Mouse (Mus musculus) forebrain, embryonic 16.5 days (tissue): ENCODE measurements around the gene Rasip1. TPM values are rescaled to one million over a fixed set of nuclear protein-coding genes. Genes with fewer than 3 reads are reported as not detected.

Experiments used
- ATAC-seq: fragments of 200-750 bp; cut with Nextera tagmentation; 2 replicates; pipeline ENCODE4 v1.8.0; 2017; ENCODE audit warnings: mild to moderate bottlenecking, moderate library complexity
- H3K27ac ChIP-seq: fragments of 300-500 bp; sonication (generic); 2 replicates; pipeline ENCODE4 v1.5.1; 2014; ENCODE audit warnings: low read length, control low read depth
- H3K27me3 ChIP-seq: fragments of 300-500 bp; sonication (generic); replicated peaks from 2 replicates; pipeline ENCODE4 v1.6.1; 2014; ENCODE audit warnings: low read length; ENCODE audit not compliant: control insufficient read depth, insufficient read depth
- H3K36me3 ChIP-seq: fragments of 300-500 bp; sonication (generic); 2 replicates; pipeline ENCODE4 v1.6.1; 2014; ENCODE audit not compliant: control insufficient read depth, insufficient read depth
- H3K4me1 ChIP-seq: fragments of 300-500 bp; sonication (generic); replicated peaks from 2 replicates; pipeline ENCODE4 v1.6.1; 2014; ENCODE audit warnings: low read length; ENCODE audit not compliant: control insufficient read depth, insufficient read depth
- H3K4me2 ChIP-seq: fragments of 300-500 bp; sonication (generic); 2 replicates; pipeline ENCODE4 v1.6.1; 2014; ENCODE audit warnings: mild to moderate bottlenecking, low read length, control low read depth
- H3K4me3 ChIP-seq: fragments of 300-500 bp; sonication (generic); replicated peaks from 2 replicates; pipeline ENCODE4 v1.5.1; 2014; ENCODE audit warnings: mild to moderate bottlenecking, low read length, control low read depth
- H3K9ac ChIP-seq: fragments of 300-500 bp; sonication (generic); replicated peaks from 2 replicates; pipeline ENCODE4 v1.6.1; 2014; ENCODE audit warnings: low read depth, low read length, control low read depth
- H3K9me3 ChIP-seq: fragments of 300-500 bp; sonication (generic); 2 replicates; pipeline ENCODE4 v1.6.1; 2016; ENCODE audit warnings: low read length; ENCODE audit not compliant: control insufficient read depth
- WGBS: fragments of 180-500 bp; shearing (Covaris S2); extraction: QIAGEN DNeasy Blood & Tissue Kit; methylation state at CpG from one replicate; pipeline ENCODE4 v1.1.7; 2014; 5-methylcytosine and 5-hydroxymethylcytosine counted together
- polyA plus RNA-seq: library from polyadenylated mRNA; unstranded; fragments of >200 nt; fragmentation: Nextera tagmentation; extraction: Ambion mirVana; gene quantifications from 2 replicates; pipeline ENCODE4 v1.2.1, GENCODE M21; 2015

Rasip1 gene
- 13.5 and 15.1 TPM in 2 replicates for polyA plus RNA-seq

DNA sequence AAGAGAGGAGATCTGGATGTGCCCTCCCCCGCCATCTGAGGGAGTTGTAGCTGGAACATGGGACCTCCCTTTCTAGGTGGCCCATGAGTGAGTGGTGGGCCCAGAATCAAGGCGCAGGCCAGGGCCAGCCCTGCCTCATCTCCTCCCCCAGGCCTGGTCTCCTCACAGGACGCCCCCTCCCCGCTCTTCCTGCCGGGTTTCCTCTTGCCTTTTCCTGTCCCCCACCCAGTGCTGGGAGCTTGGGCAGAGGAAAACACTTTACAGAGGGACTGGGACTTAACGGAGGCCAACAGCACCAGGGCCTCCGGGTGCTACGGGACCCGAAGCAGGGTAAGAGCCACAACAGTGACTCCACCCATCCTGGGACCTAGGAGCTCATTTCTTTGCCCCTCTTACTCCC is at the start of gene Rasip1:
Gene Rasip1 (plus strand): TSS at position 228 of the 400 bp plus-strand sequence.
- peak within 1 kb of the TSS; percentile 61 for H3K4me3 ChIP-seq
- no peaks in the 10 kb centered on the region for H3K9me3 ChIP-seq
- peak within 1 kb of the TSS; percentile 85 for H3K27ac ChIP-seq
- 93% methylated on average over 9 of the region's 9 CpGs for WGBS
- no peaks in the 10 kb centered on the region for H3K36me3 ChIP-seq
- H3K9ac ChIP-seq: peak within 1 kb of the TSS; percentile 84
- no peak for ATAC-seq
- peaks cover 9% of the 10 kb centered on the region; the same call in 1 of the 2 replicates for H3K4me1 ChIP-seq
- no peaks in the 10 kb centered on the region; the same call in 1 of the 2 replicates for H3K27me3 ChIP-seq
- H3K4me2 ChIP-seq: peak within 1 kb of the TSS; percentile 91

- Histone ChIP-seq H3K27me3 (no peaks in the 10 kb centered on the region), H3K4me1 (peaks cover 9% of the 10 kb centered on the region), H3K27ac (no peak overlapping the region), H3K9me3 (no peaks in the 10 kb centered on the region), H3K36me3 (no peaks in the 10 kb centered on the region; the same call in 1 of the 2 replicates), H3K4me2 (no peak overlapping the region), H3K9ac (no peak overlapping the region), H3K4me3 (no peak overlapping the region)
- no peak for ATAC-seq
- 88% methylated on average over 6 of the region's 6 CpGs for WGBS
Observed at GRCm38 (mm10) chr7:45585923-45586322, 41.4 kb upstream of the Rasip1 start.

- H3K9me3 ChIP-seq: no peaks in the 10 kb centered on the region
- H3K27me3 ChIP-seq: no peaks in the 10 kb centered on the region
- 91% methylated on average over 23 of the region's 23 CpGs for WGBS
- no peak overlapping the region for H3K27ac ChIP-seq
- ATAC-seq: no peak
- no peak overlapping the region for H3K4me3 ChIP-seq
- no peaks in the 10 kb centered on the region; the same call in 1 of the 2 replicates for H3K36me3 ChIP-seq
- H3K9ac ChIP-seq: no peak overlapping the region
- H3K4me1 ChIP-seq: peaks cover 9% of the 10 kb centered on the region
- no peak overlapping the region for H3K4me2 ChIP-seq
Observed at GRCm38 (mm10) chr7:45587631-45588592, 39.4 kb upstream of the Rasip1 start.

- Histone ChIP-seq H3K36me3 (no peaks in the 10 kb centered on the region; the same call in 1 of the 2 replicates), H3K27ac (peak overlapping the region; percentile 42), H3K4me2 (peak overlapping the region; percentile 55), H3K27me3 (no peaks in the 10 kb centered on the region), H3K9ac (peak overlapping the region; percentile 63), H3K4me1 (peaks cover 9% of the 10 kb centered on the region), H3K4me3 (peak overlapping the region; percentile 38), H3K9me3 (no peaks in the 10 kb centered on the region)
- ATAC-seq: peak; percentile 100
- 3% methylated on average over 19 of the region's 19 CpGs for WGBS
Observed at GRCm38 (mm10) chr7:45589173-45589572, 38.1 kb upstream of the Rasip1 start.

- no peaks in the 10 kb centered on the region; the same call in 1 of the 2 replicates for H3K36me3 ChIP-seq
- H3K4me1 ChIP-seq: peaks cover 9% of the 10 kb centered on the region
- H3K9ac ChIP-seq: no peak overlapping the region
- no peaks in the 10 kb centered on the region for H3K9me3 ChIP-seq
- no peak for ATAC-seq
- no peaks in the 10 kb centered on the region for H3K27me3 ChIP-seq
- 95% methylated on average over 5 of the region's 5 CpGs for WGBS
- peak overlapping the region; percentile 55 for H3K4me2 ChIP-seq
- H3K27ac ChIP-seq: no peak overlapping the region
- H3K4me3 ChIP-seq: no peak overlapping the region
Observed at GRCm38 (mm10) chr7:45589898-45590297, 37.4 kb upstream of the Rasip1 start.

- Histone ChIP-seq H3K4me3 (no peak overlapping the region), H3K4me2 (no peak overlapping the region), H3K9ac (no peak overlapping the region), H3K9me3 (no peaks in the 10 kb centered on the region), H3K36me3 (no peaks in the 10 kb centered on the region; the same call in 1 of the 2 replicates), H3K4me1 (peaks cover 9% of the 10 kb centered on the region), H3K27ac (no peak overlapping the region), H3K27me3 (no peaks in the 10 kb centered on the region)
- ATAC-seq: no peak
- WGBS: 64% methylated on average over 3 of the region's 3 CpGs
Observed at GRCm38 (mm10) chr7:45590874-45591273, 36.4 kb upstream of the Rasip1 start.

GRCm38 (mm10) chr7:45591880-45592279 is 35.4 kb upstream of the Rasip1 start:
- Histone ChIP-seq H3K36me3 (no peaks in the 10 kb centered on the region), H3K4me1 (peaks cover 9% of the 10 kb centered on the region), H3K27me3 (no peaks in the 10 kb centered on the region), H3K4me3 (no peak overlapping the region), H3K9me3 (no peaks in the 10 kb centered on the region), H3K9ac (no peak overlapping the region), H3K27ac (no peak overlapping the region), H3K4me2 (no peak overlapping the region)
- 80% methylated on average over 7 of the region's 7 CpGs for whole genome bisulfite sequencing
- no peak for ATAC-seq

DNA sequence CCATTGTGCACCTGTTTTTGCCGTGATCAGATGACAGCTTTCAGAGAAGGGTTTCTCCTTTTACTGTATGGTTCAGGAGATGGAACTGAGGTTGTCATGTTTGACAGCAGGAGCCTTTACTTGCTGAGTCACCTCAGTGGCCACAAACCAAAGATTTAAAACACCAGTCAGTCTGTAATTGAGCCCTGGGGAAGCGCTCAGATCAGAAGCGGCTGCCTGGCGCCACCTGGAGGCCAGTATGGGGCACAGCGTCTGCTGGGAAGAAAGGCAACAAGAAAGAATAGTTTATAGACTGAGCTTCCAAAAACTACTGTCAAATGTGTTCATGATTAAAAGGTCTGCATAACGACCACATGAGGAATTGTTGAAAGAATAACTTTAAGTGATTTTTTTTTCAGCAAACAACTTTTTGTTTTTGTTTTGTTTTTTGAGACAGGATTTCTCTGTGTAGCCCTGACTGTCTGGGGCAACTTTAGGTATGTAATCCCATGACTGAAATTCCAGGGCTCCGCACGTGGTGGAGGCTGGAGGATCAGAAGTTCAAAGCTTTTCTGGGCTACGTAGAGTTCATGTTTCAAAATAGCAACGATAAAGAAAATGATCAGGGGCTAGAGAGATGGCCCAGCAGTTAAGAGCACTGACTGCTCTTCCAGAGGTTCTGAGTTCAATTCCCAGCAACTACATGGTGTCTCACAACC is 34.0 kb upstream of the Rasip1 start:
- WGBS: 26% methylated on average over 10 of the region's 10 CpGs
- ATAC-seq: no peak
- no peak overlapping the region for H3K27ac ChIP-seq
- no peak overlapping the region for H3K4me3 ChIP-seq
- no peak overlapping the region for H3K4me2 ChIP-seq
- H3K27me3 ChIP-seq: no peaks in the 10 kb centered on the region
- no peaks in the 10 kb centered on the region for H3K9me3 ChIP-seq
- H3K4me1 ChIP-seq: peaks cover 9% of the 10 kb centered on the region
- H3K9ac ChIP-seq: no peak overlapping the region
- no peaks in the 10 kb centered on the region for H3K36me3 ChIP-seq

- no peaks in the 10 kb centered on the region for H3K27me3 ChIP-seq
Observed at GRCm38 (mm10) chr7:45595176-45595575, 32.1 kb upstream of the Rasip1 start.

More at GRCm38 (mm10) chr7:45595176-45595575, 32.1 kb upstream of the Rasip1 start:
- H3K9me3 ChIP-seq: no peaks in the 10 kb centered on the region
- H3K27ac ChIP-seq: no peak overlapping the region
- ATAC-seq: no peak
- WGBS: 88% methylated on average over 4 of the region's 4 CpGs
- no peaks in the 10 kb centered on the region for H3K4me1 ChIP-seq
- no peak overlapping the region for H3K4me3 ChIP-seq
- no peak overlapping the region for H3K9ac ChIP-seq
- H3K4me2 ChIP-seq: no peak overlapping the region
- no peaks in the 10 kb centered on the region for H3K36me3 ChIP-seq
